Mouse (Mus musculus): Measurements from ENCODE around the gene Hbp1. TPM values are rescaled to one million over a fixed set of nuclear protein-coding genes. Genes with fewer than 3 reads are reported as not detected.

Gene Hbp1
- total and polyA plus RNA-seq, 2 experiments from 2014 or later: 38.5 to 48.4 TPM

DNA sequence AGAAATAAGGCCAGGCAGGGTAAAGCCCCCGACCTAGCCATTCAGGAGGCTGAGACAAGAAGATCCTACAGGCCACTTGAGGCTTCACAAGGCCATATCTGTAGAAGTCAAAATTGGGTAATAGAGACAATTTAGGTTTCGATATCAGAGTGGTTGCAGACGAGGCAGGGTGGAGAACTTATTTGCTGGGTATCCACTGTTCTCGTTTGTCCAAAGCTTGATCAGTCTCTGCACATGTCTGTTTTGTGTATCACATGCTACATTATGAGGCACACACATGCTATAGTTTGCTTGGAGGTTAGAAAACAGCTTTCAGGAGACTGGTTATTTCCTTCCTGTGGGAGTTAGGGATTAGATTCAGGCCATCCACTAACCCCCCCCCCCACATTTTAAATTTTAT, 5.5 kb upstream of the Hbp1 start:
- Histone ChIP-seq H3K9ac (no peak overlapping the region), H3K27me3 (ENCODE audit: insufficient read depth, low read length) (no peaks in the 10 kb centered on the region), H3K4me3 (ENCODE audit: low read depth, low read length) (no peak overlapping the region), H3K4me2 (ENCODE audit: low read depth) (no peak overlapping the region), H3K4me1 (ENCODE audit: insufficient read depth) (no peaks in the 10 kb centered on the region), H3K27ac (ENCODE audit: low read depth, low read length) (no peak overlapping the region), H3K36me3 (ENCODE audit: insufficient read depth) (no peaks in the 10 kb centered on the region), H3K9me3 (ENCODE audit: low read length) (no peaks in the 10 kb centered on the region)
- ATAC-seq (no peak), DNase-seq (no peak)
- WGBS: 91% methylated on average over 4 of the region's 4 CpGs
- no peak for TF ChIP-seq CTCF (IDR thresholded peaks at IDR 0.05; ENCODE audit: low read depth)

DNA sequence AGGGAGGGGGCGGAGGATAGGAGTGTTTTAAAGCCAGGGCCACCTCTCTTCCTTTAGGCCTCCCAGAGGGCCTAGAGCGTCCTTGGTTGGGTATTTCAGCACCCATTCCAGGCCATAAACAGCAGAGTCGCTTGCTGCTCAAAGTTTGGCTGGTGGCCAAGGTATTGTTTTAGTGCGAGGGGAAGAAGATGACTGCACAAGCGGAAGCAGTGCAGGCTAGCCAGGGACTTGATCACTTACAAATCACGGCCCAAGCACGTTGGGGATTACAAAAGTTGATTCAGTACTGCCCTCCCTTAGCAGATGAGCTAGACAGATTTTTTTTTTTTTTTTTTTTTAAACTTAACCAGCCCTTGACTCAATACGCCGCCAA, 310 bp upstream of the Hbp1 start:
- 2% methylated on average over 9 of the region's 9 CpGs for WGBS
- peak overlapping the region; percentile 49 for H3K9ac ChIP-seq
- peak overlapping the region; percentile 39 for H3K4me3 ChIP-seq (ENCODE audit: low read depth, low read length)
- H3K4me2 ChIP-seq (ENCODE audit: low read depth): peak overlapping the region; percentile 55
- ATAC-seq (no peak), DNase-seq (no peak)
- H3K4me1 ChIP-seq (ENCODE audit: insufficient read depth): no peaks in the 10 kb centered on the region
- no peaks in the 10 kb centered on the region for H3K36me3 ChIP-seq (ENCODE audit: insufficient read depth)
- no peaks in the 10 kb centered on the region for H3K27me3 ChIP-seq (ENCODE audit: insufficient read depth, low read length)
- H3K9me3 ChIP-seq (ENCODE audit: low read length): no peaks in the 10 kb centered on the region
- peak overlapping the region; percentile 79 for H3K27ac ChIP-seq (ENCODE audit: low read depth, low read length)
- no peak for TF ChIP-seq CTCF (IDR thresholded peaks at IDR 0.05; ENCODE audit: low read depth)

DNA sequence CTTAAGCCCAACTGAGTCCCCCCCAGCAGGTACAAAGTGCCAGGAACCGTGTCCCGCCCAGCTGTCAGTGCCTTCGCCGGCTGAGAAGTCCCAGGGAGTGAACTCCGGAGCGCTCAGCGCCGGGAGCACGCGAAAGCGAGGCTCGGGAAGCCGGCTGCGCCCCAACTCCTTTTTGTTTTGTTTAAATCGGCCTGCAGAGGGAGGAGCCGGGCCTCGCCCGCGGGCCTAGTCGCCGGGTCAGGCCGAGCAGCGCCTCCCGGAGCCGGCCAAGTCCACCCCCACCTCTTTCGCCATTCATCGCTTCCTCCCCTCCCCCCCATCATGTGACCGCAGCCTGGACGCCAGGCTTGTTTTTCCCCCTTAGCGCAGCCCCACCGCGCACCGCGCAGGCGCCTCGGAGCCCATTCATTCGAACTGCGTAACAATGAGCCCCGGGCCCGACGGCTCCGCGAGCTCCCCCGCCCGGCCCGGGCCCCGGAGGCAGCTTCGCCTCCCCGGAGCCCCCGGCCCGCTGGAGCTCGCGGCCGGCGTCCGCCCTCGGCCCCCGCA, 1.1 kb downstream of the Hbp1 start:
- H3K4me3 ChIP-seq (ENCODE audit: low read depth, low read length): peak overlapping the region; percentile 96
- no peaks in the 10 kb centered on the region for H3K36me3 ChIP-seq (ENCODE audit: insufficient read depth)
- peak; percentile 37 for TF ChIP-seq CTCF (IDR thresholded peaks at IDR 0.05; ENCODE audit: low read depth)
- ATAC-seq: peak; percentile 68
- no peaks in the 10 kb centered on the region for H3K4me1 ChIP-seq (ENCODE audit: insufficient read depth)
- peak overlapping the region; percentile 94 for H3K27ac ChIP-seq (ENCODE audit: low read depth, low read length)
- no peaks in the 10 kb centered on the region for H3K27me3 ChIP-seq (ENCODE audit: insufficient read depth, low read length)
- no peaks in the 10 kb centered on the region for H3K9me3 ChIP-seq (ENCODE audit: low read length)
- WGBS: under 1% methylated on average over 50 of the region's 58 CpGs
- DNase-seq: peak; percentile 94
- H3K9ac ChIP-seq: peak overlapping the region; percentile 80
- peak overlapping the region; percentile 50 for H3K4me2 ChIP-seq (ENCODE audit: low read depth)

DNA sequence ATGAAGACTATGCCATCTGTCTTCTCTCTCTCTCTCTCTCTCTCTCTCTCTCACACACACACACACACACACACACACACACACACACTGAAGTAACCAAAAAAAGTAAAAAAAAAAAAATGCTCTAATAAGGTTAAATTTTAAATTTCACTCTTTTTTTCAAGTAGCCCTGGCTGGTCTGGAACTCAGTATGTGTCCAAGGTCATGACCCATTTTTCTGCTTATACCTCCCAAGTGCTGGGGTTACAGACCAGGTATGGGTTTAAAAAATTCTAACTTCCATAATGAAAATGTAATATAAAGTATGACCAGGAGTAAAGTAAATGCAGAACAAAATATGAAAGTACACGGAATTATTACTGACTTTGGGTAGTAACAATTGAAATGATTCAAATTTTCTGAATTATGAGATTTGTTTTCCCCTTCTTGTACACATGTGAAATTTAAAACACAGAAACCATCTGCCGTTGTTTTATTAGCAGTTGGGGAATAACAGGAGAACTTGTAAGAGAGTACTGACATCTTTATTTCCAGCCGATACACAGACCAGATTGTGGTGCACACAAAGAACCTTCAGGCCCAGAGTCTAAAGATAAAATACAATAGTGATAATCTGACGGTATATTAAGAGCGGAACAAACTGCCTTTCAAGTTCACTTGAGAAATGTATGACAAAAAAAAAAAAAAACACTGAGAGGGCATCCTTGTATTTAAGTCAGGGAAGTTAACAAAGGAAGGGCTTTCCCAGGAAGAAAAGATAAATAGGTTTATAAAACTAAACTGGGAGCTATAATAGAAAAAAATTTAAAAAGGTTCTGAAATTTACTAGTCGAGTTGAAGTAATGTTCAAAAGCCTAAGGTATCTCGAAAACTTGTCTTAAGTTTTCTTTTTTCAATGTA, 2.0 kb downstream of the Hbp1 start:
- TF ChIP-seq CTCF (IDR thresholded peaks at IDR 0.05; ENCODE audit: low read depth): no peak
- DNase-seq (no peak), ATAC-seq (no peak)

DNA sequence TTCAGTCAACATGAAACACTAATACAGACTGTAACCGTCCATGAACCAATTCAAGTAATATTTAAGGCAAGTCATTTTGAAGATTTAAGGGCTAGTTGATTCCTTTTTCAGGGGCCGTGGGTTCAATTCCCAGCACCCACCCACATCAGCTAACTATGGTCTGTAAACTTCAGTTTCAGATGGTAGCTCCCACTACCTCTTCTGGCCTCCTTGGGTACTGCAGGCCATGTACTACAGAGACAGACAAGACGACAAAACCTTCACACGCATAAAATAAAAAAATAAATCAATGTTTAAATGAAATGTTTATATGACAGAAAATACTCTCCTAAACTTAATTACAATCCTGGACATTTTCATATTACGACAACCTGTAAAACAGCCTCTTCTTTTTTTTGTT, 2.9 kb downstream of the Hbp1 start:
- DNase-seq (no peak), ATAC-seq (no peak)
- Histone ChIP-seq H3K4me2 (ENCODE audit: low read depth) (no peak overlapping the region), H3K4me1 (ENCODE audit: insufficient read depth) (no peaks in the 10 kb centered on the region), H3K27ac (ENCODE audit: low read depth, low read length) (no peak overlapping the region), H3K36me3 (ENCODE audit: insufficient read depth) (0 out of 2 replicates have a peak, but pooled peaks cover 4% of the 10 kb centered on the region), H3K9ac (no peak overlapping the region), H3K4me3 (ENCODE audit: low read depth, low read length) (no peak overlapping the region), H3K9me3 (ENCODE audit: low read length) (no peaks in the 10 kb centered on the region), H3K27me3 (ENCODE audit: insufficient read depth, low read length) (no peaks in the 10 kb centered on the region)
- 96% methylated on average over 5 of the region's 5 CpGs for WGBS
- TF ChIP-seq CTCF (IDR thresholded peaks at IDR 0.05; ENCODE audit: low read depth): peak; percentile 39; the same call in 1 of the 2 replicates

More for the DNA sequence above, 2.0 kb downstream of the Hbp1 start:
- H3K4me2 ChIP-seq (ENCODE audit: low read depth): peak overlapping the region; percentile 50
- H3K4me3 ChIP-seq (ENCODE audit: low read depth, low read length): peak overlapping the region; percentile 96
- H3K4me1 ChIP-seq (ENCODE audit: insufficient read depth): no peaks in the 10 kb centered on the region
- no peaks in the 10 kb centered on the region for H3K27me3 ChIP-seq (ENCODE audit: insufficient read depth, low read length)
- peak overlapping the region; percentile 80; the same call in 1 of the 2 replicates for H3K9ac ChIP-seq
- H3K27ac ChIP-seq (ENCODE audit: low read depth, low read length): peak overlapping the region; percentile 94
- 15% methylated on average over 7 of the region's 7 CpGs for WGBS
- H3K36me3 ChIP-seq (ENCODE audit: insufficient read depth): 0 out of 2 replicates have a peak, but pooled peaks cover 2% of the 10 kb centered on the region
- H3K9me3 ChIP-seq (ENCODE audit: low read length): no peaks in the 10 kb centered on the region

DNA sequence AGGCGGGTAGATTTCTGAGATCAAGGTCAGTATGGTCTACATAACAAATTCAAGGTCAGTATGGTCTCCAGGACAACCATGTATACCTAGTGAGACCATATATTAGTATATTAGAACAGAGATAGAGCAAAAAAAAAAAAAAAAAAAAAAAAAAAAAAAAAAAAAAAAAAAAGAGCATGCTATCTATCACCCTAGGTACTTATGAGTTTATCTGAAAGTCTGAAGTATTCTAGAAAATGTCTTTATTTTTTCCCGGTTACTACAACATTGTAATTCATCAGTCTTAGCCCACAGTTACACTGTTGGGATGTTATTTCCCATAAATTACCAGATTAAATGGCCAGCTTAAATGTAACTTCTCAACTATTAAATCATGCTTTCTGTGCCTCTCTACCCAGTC, 5.9 kb downstream of the Hbp1 start:
- DNase-seq: no peak
- TF ChIP-seq CTCF (IDR thresholded peaks at IDR 0.05; ENCODE audit: low read depth): no peak
- no peak overlapping the region for H3K9ac ChIP-seq
- no peak overlapping the region for H3K27ac ChIP-seq (ENCODE audit: low read depth, low read length)
- no peak for ATAC-seq
- no peak overlapping the region for H3K4me2 ChIP-seq (ENCODE audit: low read depth)
- no peaks in the 10 kb centered on the region for H3K9me3 ChIP-seq (ENCODE audit: low read length)
- WGBS: 94% methylated on average over 2 of the region's 2 CpGs
- no peak overlapping the region for H3K4me3 ChIP-seq (ENCODE audit: low read depth, low read length)
- H3K4me1 ChIP-seq (ENCODE audit: insufficient read depth): no peaks in the 10 kb centered on the region
- H3K36me3 ChIP-seq (ENCODE audit: insufficient read depth): peaks cover 18% of the 10 kb centered on the region
- H3K27me3 ChIP-seq (ENCODE audit: insufficient read depth, low read length): no peaks in the 10 kb centered on the region

DNA sequence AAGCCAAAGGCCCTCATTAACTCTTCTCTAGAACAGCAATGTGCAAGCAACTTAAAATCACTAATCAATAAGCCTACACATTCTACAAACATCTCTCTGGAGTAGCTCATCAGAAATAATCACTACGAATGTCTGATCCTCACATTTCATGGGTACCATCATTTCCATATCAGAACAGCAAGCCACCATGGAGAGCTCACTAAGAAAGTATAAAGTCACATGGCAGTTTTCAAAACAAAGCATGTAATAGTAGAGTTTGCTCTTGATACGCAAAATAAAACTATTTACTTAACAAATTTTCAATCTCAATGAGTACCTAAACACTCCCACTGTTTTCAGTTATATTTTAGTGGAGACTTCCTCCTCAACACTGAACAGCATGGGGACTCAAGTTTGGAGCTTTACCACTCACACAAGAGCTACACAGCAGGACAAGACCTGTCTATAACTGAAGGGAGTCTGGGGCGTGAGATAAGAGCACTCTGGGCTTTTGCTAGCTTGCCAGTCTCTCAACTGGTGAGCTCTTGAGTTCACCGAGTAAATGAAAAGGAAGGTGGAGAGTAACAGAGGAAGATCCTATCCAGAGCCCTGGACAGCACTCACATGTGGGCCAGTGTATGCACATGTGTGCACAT, 7.2 kb downstream of the Hbp1 start:
- ATAC-seq (no peak), DNase-seq (no peak)
- 92% methylated on average over 4 of the region's 4 CpGs for WGBS
- no peaks in the 10 kb centered on the region for H3K4me1 ChIP-seq (ENCODE audit: insufficient read depth)
- TF ChIP-seq CTCF (IDR thresholded peaks at IDR 0.05; ENCODE audit: low read depth): no peak
- H3K36me3 ChIP-seq (ENCODE audit: insufficient read depth): peaks cover 30% of the 10 kb centered on the region
- H3K9me3 ChIP-seq (ENCODE audit: low read length): no peaks in the 10 kb centered on the region
- H3K9ac ChIP-seq: no peak overlapping the region
- no peak overlapping the region for H3K4me3 ChIP-seq (ENCODE audit: low read depth, low read length)
- no peaks in the 10 kb centered on the region for H3K27me3 ChIP-seq (ENCODE audit: insufficient read depth, low read length)
- H3K27ac ChIP-seq (ENCODE audit: low read depth, low read length): no peak overlapping the region
- H3K4me2 ChIP-seq (ENCODE audit: low read depth): no peak overlapping the region

Data from forebrain, postnatal 0 days (tissue).